8 mouse cellular contexts compared by ENCODE assay signal in genomic region chr5:41767296-41768200, GRCm38 (mm10). TPM values are rescaled to one million over a fixed set of nuclear protein-coding genes. Genes with fewer than 3 reads are reported as not detected.
DNase-seq lines count a peak whose midpoint lies in the region; ATAC-seq and TF ChIP-seq lines count a peak whose summit lies in the region.

No protein-coding gene starts in this region.

- H3K27ac ChIP-seq in kidney, postnatal 0 days: no peak overlapping the region
- H3K27ac ChIP-seq in bone marrow macrophage, adult 2 months (ENCODE audit: insufficient read depth, low read depth, low read length): no peak overlapping the region
- H3K27ac ChIP-seq in midbrain, embryonic 10.5 days (replicated peaks): no peak overlapping the region

- TF ChIP-seq POLR2A in bone marrow macrophage, adult 2 months (IDR thresholded peaks at IDR 0.05; ENCODE audit: borderline replicate concordance, low read depth, low read length): no peak

- peaks cover 47% of the 10 kb centered on the region for H3K27me3 ChIP-seq in kidney, postnatal 0 days (ENCODE audit: insufficient read depth, low read length)
- H3K27me3 ChIP-seq in midbrain, embryonic 10.5 days (ENCODE audit: low read depth, poor library complexity, severe bottlenecking): peaks cover 66% of the 10 kb centered on the region

- no peak overlapping the region for H3K9ac ChIP-seq in kidney, postnatal 0 days (ENCODE audit: low read depth, low read length)

- ATAC-seq in kidney, postnatal 0 days (replicated peaks; ENCODE audit: low FRiP score, low read depth): no peak
- ATAC-seq in hematopoietic stem cell, adult 5-6 weeks (replicated peaks in 1 of 2; ENCODE audit: insufficient read depth in 1 of 2, low FRiP score in 2 of 2, low TSS enrichment in 1 of 2, low read depth in 1 of 2, poor library complexity in 2 of 2, severe bottlenecking in 2 of 2): peak; percentile 29 to 31; a peak in 3 of 4 replicates
- ATAC-seq in cerebellum, adult (ENCODE audit: insufficient number of reproducible peaks, low FRiP score, low TSS enrichment): no peak

- no peak for DNase-seq in kidney, postnatal 0 days (ENCODE audit: low spot score)
- no peak for DNase-seq in kidney, postnatal 14 days
- DNase-seq in midbrain, embryonic 10.5 days (ENCODE audit: low spot score): peak; percentile 56
- no peak for DNase-seq in adrenal gland, adult 18-20 months (ENCODE audit: low spot score in 2 of 2)
- no peak for DNase-seq in cerebellum, adult 11 months

- peaks cover 15% of the 10 kb centered on the region; the same call in 1 of the 2 replicates for H3K4me1 ChIP-seq in kidney, postnatal 0 days (replicated peaks; ENCODE audit: insufficient read depth, low read length)
- no peaks in the 10 kb centered on the region; the same call in 1 of the 2 replicates for H3K4me1 ChIP-seq in bone marrow macrophage, adult 2 months (ENCODE audit: control insufficient read depth, insufficient read depth, low read length)
- H3K4me1 ChIP-seq in midbrain, embryonic 10.5 days: peaks cover 42% of the 10 kb centered on the region

- H3K36me3 ChIP-seq in kidney, postnatal 0 days (ENCODE audit: insufficient read depth, low read length): no peaks in the 10 kb centered on the region
- H3K36me3 ChIP-seq in midbrain, embryonic 10.5 days: no peaks in the 10 kb centered on the region

- 10% methylated on average over 33 of the region's 33 CpGs for WGBS in kidney, postnatal 0 days
- WGBS in midbrain, embryonic 10.5 days: 1% methylated on average over 33 of the region's 33 CpGs

- no peaks in the 10 kb centered on the region for H3K9me3 ChIP-seq in kidney, postnatal 0 days (replicated peaks; ENCODE audit: low read length)
- no peaks in the 10 kb centered on the region for H3K9me3 ChIP-seq in midbrain, embryonic 10.5 days (replicated peaks)

- peak overlapping the region; percentile 49 for H3K4me2 ChIP-seq in kidney, postnatal 0 days (ENCODE audit: low read length)

- TF ChIP-seq CTCF in kidney, postnatal 0 days (IDR thresholded peaks at IDR 0.05; ENCODE audit: low read depth): no peak
- no peak for TF ChIP-seq CTCF in bone marrow macrophage, adult 2 months (IDR thresholded peaks at IDR 0.05; ENCODE audit: low read depth, low read length)

- peak overlapping the region; percentile 33 for H3K4me3 ChIP-seq in kidney, postnatal 0 days (replicated peaks; ENCODE audit: low read depth, low read length)
- peak overlapping the region; percentile 52 for H3K4me3 ChIP-seq in bone marrow macrophage, adult 2 months (ENCODE audit: insufficient read depth, low read length)
- H3K4me3 ChIP-seq in midbrain, embryonic 10.5 days: peak overlapping the region; percentile 42

RNA-seq across cellular contexts. Expression of gene Nkx3-2, which starts 3.2 kb away (rescaled TPM):
- polyA plus RNA-seq in kidney, postnatal 0 days (2015; fragmentation: Nextera tagmentation; extraction: Ambion mirVana): not detected in 2 replicates
- not detected in 2 replicates for polyA plus RNA-seq in bone marrow macrophage, adult 2 months (2012; ENCODE audit: insufficient read depth, insufficient read length, missing spikeins)
- not detected in 2 replicates for total RNA-seq in hematopoietic stem cell, adult 5-6 weeks (2017)
- polyA plus RNA-seq in midbrain, embryonic 10.5 days (2016; fragmentation: Nextera tagmentation; extraction: Ambion mirVana): 0.17 and 0.40 TPM in 2 replicates
- total RNA-seq in adrenal gland, adult 18-20 months (2021): under 1 TPM in 1 of 2 experiments, not detected in 1; 0.17 TPM

RNA-seq across cellular contexts. Expression of gene Rab28, which starts 59.6 kb away (rescaled TPM):
- 61.5 and 65.7 TPM in 2 replicates for polyA plus RNA-seq in kidney, postnatal 0 days (2015; fragmentation: Nextera tagmentation; extraction: Ambion mirVana)
- 32.2 and 37.5 TPM in 2 replicates for polyA plus RNA-seq in bone marrow macrophage, adult 2 months (2012; ENCODE audit: insufficient read depth, insufficient read length, missing spikeins)
- total RNA-seq in hematopoietic stem cell, adult 5-6 weeks (2017): 30.4 and 60.7 TPM in 2 replicates
- 78.6 and 84.8 TPM in 2 replicates for polyA plus RNA-seq in midbrain, embryonic 10.5 days (2016; fragmentation: Nextera tagmentation; extraction: Ambion mirVana)
- 10 to 100 TPM; 50.6 to 53.8 TPM for total RNA-seq in adrenal gland, adult 18-20 months (2021)

Comparison
In these comparisons a context has a peak if more than half of its experiments do, and no peak if none do; other contexts are left out.
1. ATAC-seq: peak in hematopoietic stem cell, adult 5-6 weeks (2 of 2); none in kidney, postnatal 0 days (single experiment) and cerebellum, adult (single experiment).
2. Peak in every context shown above with its lines, with median percentiles within 50 percentile points of each other: H3K4me3 ChIP-seq.